Mouse (Mus musculus) small intestine, adult 2 months (tissue): ENCODE measurements around the gene Gm156. TPM values are rescaled to one million over a fixed set of nuclear protein-coding genes. Genes with fewer than 3 reads are reported as not detected.
"Not testable (repeated sequence)": the region's sequence is repeated elsewhere in the genome, so short reads cannot be mapped to it uniquely, and the experiment has no call there.

ENCODE experiments used
- H3K27ac ChIP-seq: fragments of 200-500 bp; 2 replicates; pipeline ENCODE4 v1.5.1; 2012; ENCODE audit warnings: low read depth, low read length, control low read depth, inconsistent platforms; ENCODE audit not compliant: insufficient read depth
- H3K27me3 ChIP-seq: fragments of 200-500 bp; 2 replicates; pipeline ENCODE4 v1.6.1; 2012; ENCODE audit warnings: mild to moderate bottlenecking, moderate library complexity, low read length, inconsistent platforms; ENCODE audit not compliant: control insufficient read depth, insufficient read depth
- H3K36me3 ChIP-seq: fragments of 200-500 bp; 2 replicates; pipeline ENCODE4 v1.6.1; 2012; ENCODE audit warnings: mild to moderate bottlenecking, low read length, control low read depth, inconsistent platforms; ENCODE audit not compliant: control insufficient read depth, insufficient read depth
- H3K4me1 ChIP-seq: fragments of 200-500 bp; 2 replicates; pipeline ENCODE4 v1.6.1; 2012; ENCODE audit warnings: low read length, inconsistent platforms, mixed read lengths; ENCODE audit not compliant: control insufficient read depth, insufficient read depth, insufficient read length
- H3K4me3 ChIP-seq: fragments of 200-500 bp; 2 replicates; pipeline ENCODE4 v1.5.1; 2012; ENCODE audit warnings: low read depth, mild to moderate bottlenecking, control low read depth, inconsistent platforms, low read length, moderate library complexity
- CTCF ChIP-seq: fragments of 200-500 bp; IDR thresholded peaks from 2 replicates; pipeline ENCODE4 v1.5.1; 2012; ENCODE audit warnings: low read depth, mild to moderate bottlenecking, control low read depth, inconsistent platforms, low read length, moderate library complexity, mixed read lengths; ENCODE audit not compliant: insufficient replicate concordance, insufficient read length; ENCODE audit errors: extremely low read depth
- POLR2A ChIP-seq: fragments of 200-500 bp; IDR thresholded peaks from 2 replicates; pipeline ENCODE4 v1.6.1; 2012; ENCODE audit warnings: low read depth, mild to moderate bottlenecking, control low read depth, inconsistent platforms, low read length, moderate library complexity
- WGBS: fragments of 180-500 bp; shearing (Covaris S2); methylation state at CpG from one replicate; pipeline ENCODE4 v1.1.7; 2018; 5-methylcytosine and 5-hydroxymethylcytosine counted together
- polyA plus RNA-seq: library from polyadenylated mRNA; depleted of rRNA; stranded (reverse); fragments of >200 nt; gene quantifications from 2 replicates; pipeline ENCODE4 v1.2.3, GENCODE M21; 2012; rRNA removed

The Gm156 gene
- polyA plus RNA-seq: not detected in 2 replicates

DNA sequence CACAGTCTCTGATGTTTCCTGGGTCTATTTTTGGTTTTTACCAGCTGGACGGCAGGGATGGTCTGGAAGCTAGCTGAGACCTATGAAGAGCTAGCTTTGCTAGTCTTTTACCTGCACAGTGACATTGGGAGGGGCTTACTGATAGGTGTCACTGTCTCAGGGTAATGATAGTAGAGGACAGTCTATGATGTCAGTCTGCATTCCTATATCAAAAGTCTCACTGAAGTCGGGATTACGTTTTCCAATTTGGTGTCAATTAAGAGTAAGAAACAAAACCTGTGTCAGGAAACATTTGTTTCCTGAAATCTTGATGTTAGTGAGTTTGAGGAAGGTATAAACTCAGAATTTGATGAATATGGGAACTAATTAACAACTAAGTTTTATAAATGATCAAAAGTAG, at the start of gene Gm156:
Gene Gm156, minus strand, starts transcription at position 101 of the 400 bp plus-strand sequence.
- H3K27me3 ChIP-seq, H3K27ac ChIP-seq, H3K36me3 ChIP-seq, H3K4me3 ChIP-seq, H3K4me1 ChIP-seq: not testable (repeated sequence)
- 85% methylated on average over 3 of the region's 3 CpGs for WGBS

DNA sequence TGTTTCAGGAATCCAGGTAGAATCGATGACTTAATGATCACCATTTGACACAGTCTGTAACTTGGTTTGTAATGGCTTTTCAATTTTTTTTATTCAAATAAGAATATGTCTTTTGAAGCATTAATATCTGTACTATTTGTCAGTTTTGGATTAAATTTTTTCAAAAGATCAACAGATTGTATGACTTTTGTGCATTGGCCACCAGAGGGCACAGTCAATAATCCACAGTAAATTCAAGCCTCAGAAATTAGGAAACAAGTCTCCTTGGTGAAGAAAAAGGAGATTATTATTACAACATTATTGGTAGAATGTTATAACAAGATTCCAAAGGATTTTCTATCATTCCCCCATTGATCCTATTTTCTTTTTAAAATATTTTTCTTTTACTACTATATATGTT, 41.5 kb upstream of the Gm156 start:
- Histone ChIP-seq H3K27ac (no peak overlapping the region), H3K4me1 (no peaks in the 10 kb centered on the region), H3K4me3 (no peak overlapping the region), H3K27me3 (no peaks in the 10 kb centered on the region), H3K36me3 (no peaks in the 10 kb centered on the region)
- WGBS: 84% methylated on average over 1 of the region's 1 CpGs
- TF ChIP-seq CTCF (no peak), POLR2A (no peak)

DNA sequence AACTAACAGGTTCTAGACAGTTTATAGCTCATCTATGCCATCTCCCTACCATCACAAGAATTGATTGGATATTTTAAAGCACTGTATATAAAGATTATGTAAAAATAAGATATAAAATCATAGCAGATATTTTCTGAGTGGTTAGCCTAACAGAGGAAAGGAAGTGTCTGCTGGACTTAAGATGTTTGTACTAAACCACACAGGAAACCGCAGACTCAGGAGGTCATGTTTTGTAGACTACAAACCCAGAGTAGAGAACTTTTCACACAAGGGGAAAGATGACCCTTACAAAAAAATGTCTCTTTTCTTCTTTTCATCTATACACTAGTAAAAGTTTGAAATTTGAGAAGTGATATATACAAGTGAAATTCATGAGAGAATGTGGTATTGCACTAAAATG, 39.9 kb upstream of the Gm156 start:
- no peaks in the 10 kb centered on the region for H3K4me1 ChIP-seq
- H3K27me3 ChIP-seq: no peaks in the 10 kb centered on the region
- no peaks in the 10 kb centered on the region for H3K36me3 ChIP-seq
- H3K4me3 ChIP-seq: no peak overlapping the region
- 80% methylated on average over 1 of the region's 1 CpGs for WGBS
- H3K27ac ChIP-seq: no peak overlapping the region
- TF ChIP-seq CTCF (no peak), POLR2A (no peak)

DNA sequence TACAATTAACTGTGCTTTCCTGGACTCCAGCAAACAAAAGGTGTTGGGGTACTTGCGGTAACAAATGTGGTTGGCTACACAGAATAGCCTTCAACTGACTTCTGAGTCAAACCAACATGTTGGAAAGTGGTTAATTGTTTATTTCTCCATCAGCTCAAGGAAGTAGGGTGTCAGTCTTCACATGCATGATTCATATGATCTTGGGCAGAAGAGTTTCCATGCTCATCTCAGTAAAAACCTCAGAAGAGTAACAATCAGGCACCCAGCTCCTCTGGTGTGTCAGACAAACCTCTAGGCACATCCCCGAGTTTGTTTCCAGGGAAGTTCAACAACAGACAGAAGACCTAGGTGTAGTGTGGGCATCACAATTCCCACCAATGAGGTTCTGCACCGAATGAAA, 33.7 kb upstream of the Gm156 start:
- Histone ChIP-seq H3K36me3 (no peaks in the 10 kb centered on the region), H3K4me1 (no peaks in the 10 kb centered on the region), H3K27ac (no peak overlapping the region), H3K4me3 (no peak overlapping the region), H3K27me3 (no peaks in the 10 kb centered on the region)
- WGBS: 60% methylated on average over 3 of the region's 3 CpGs
- no peak for TF ChIP-seq CTCF
- TF ChIP-seq POLR2A: no peak

DNA sequence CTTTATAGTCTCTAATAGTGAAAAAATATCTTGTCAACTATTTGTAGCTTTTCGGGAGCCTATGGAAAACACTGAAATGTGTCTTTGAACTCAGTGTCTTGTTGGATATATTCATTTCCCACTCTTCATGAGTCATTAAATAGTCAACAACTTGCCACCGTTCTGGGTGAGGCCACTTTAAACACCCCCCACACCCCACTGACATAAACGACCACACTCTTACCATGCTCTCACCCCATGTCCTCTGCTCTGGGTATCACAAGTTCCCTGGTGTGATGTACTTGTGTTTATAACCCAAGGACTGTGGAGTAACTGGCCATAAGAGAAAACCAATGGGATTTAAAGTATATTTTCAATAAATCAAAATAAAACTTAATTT, 36.4 kb downstream of the Gm156 start:
- 60% methylated on average over 3 of the region's 3 CpGs for WGBS
- no peaks in the 10 kb centered on the region for H3K27me3 ChIP-seq
- no peak overlapping the region for H3K4me3 ChIP-seq
- no peaks in the 10 kb centered on the region for H3K36me3 ChIP-seq
- H3K4me1 ChIP-seq: no peaks in the 10 kb centered on the region
- no peak for TF ChIP-seq CTCF
- no peak for TF ChIP-seq POLR2A
- no peak overlapping the region for H3K27ac ChIP-seq

DNA sequence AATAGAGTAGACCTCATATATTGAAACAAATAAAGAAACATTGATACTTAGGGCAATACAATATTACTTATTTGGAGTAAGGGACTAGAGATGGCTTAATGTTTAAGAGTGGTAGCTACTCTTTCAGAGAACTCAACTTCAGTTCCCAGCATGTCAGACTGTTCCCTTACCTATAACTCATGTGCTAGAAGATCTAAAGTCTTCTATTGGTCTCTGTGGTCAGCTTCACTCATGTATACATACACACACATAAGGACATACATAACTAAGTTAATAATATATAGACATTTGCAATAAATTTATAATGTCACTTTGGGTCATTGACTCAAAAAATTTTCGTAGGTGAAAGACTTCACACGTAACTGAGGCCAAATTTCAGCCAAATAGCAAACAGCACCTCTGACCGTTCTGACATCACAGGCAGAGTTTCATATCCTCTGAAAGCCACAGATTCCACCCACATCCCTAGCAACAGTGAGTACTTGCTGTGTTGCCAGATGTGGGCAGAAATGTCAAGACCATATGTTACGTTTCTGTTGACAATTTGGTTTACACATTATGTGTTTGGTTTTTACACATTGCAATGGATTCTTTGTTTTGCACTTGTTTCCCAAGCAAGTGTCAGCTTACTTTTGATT, 36.9 kb downstream of the Gm156 start:
- H3K36me3 ChIP-seq: no peaks in the 10 kb centered on the region
- no peaks in the 10 kb centered on the region for H3K27me3 ChIP-seq
- WGBS: 63% methylated on average over 4 of the region's 4 CpGs
- H3K4me1 ChIP-seq: no peaks in the 10 kb centered on the region
- no peak for TF ChIP-seq POLR2A
- TF ChIP-seq CTCF: no peak
- no peak overlapping the region for H3K27ac ChIP-seq
- H3K4me3 ChIP-seq: no peak overlapping the region

DNA sequence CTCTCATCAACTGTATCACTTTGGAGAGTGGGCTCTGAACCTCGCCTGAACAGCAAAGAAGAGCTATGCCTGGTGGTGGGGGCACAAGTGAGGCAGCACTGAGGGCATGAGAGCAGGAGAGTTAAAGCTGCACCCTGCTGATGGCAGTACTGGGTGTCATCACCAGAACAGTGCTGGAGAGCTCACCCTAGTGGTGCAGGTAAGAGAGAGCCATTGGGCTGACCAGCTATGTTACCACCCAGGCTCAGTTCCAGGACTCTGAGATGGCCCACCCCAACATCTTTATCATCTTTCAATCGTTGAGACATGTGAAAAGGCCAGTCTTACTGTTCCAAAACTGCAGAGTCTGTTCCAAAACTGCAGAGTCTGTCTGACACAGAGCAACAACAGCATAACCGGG, 37.9 kb downstream of the Gm156 start:
- Histone ChIP-seq H3K27me3 (no peaks in the 10 kb centered on the region), H3K4me3 (no peak overlapping the region), H3K36me3 (no peaks in the 10 kb centered on the region), H3K27ac (no peak overlapping the region), H3K4me1 (no peaks in the 10 kb centered on the region)
- WGBS: 57% methylated on average over 3 of the region's 3 CpGs
- TF ChIP-seq CTCF (no peak), POLR2A (no peak)
